Mouse (Mus musculus): Measurements from ENCODE around the gene Cdh13.

Gene Cdh13

DNA sequence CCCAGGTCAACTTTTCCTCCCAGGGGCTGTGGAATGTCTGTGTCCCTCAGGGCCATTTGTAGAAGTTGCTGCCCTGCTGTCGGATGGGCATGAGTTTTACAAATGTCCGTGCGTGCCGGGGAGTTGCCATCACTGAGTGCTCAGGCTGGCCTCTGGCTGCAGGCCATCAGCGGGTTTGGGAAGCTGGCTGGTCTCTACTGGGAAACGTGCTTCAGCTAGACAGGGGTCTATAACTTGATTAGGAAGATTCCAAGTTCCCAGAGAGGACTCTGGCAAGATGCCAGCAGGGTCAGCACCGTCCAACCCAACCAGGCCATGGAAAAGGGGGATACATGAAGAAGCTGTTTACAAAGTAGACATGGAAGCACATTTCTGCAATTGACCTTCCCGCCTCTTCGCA is 163.0 kb downstream of the Cdh13 start:
- no peak for DNase-seq (ENCODE audit: low read depth, low spot score)

DNA sequence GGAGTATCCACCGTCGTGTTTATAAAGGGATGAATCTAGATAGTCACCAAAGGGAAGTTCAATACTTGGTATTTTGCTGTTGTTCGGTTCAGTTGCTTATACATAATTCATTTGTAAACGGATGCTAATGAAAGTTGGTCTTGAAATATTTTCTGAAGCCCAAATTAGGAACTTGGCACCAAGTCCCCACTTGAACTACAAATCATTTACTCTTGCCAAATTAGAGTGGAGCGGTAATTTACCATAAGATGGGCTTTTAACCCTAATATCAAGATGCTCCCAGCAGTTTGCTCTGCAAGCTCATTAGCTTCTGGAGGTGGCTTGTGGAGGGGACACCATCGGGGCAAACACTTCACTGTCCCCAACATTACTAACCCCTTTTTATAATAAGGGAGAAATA is 164.5 kb downstream of the Cdh13 start:
- no peak for DNase-seq (ENCODE audit: low read depth, low spot score)

- DNase-seq (ENCODE audit: low read depth, low spot score): no peak
These were observed 169.0 kb downstream of the Cdh13 start for GRCm38 (mm10) chr8:118452445-118453103.

GRCm38 (mm10) chr8:118455245-118455644 is 171.7 kb downstream of the Cdh13 start:
- no peak for DNase-seq (ENCODE audit: low read depth, low spot score)

GRCm38 (mm10) chr8:118465330-118465948 is 181.9 kb downstream of the Cdh13 start:
- no peak for DNase-seq (ENCODE audit: low read depth, low spot score)

DNA sequence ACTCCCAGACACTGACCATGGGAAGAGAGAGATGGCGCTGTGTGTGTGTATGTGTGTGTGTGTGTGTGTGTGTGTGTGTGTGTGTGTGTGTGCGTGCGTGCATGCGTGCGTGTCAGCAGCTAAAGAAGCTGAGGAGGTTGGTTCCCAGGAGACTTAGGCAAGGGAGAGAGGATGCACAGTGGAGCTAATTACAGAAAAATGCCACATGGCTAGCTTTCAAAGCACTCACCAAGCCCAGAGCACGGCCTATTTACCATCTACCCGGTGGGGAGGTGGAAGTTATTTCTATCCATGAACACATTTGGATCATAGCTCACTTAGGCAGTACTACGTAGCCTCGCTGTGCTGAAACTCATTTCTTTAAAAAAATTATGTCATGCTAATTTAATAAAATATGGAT is 194.1 kb downstream of the Cdh13 start:
- no peak for DNase-seq (ENCODE audit: low read depth, low spot score)

- DNase-seq (ENCODE audit: low read depth, low spot score): peak; percentile 39
These were observed 205.2 kb downstream of the Cdh13 start for GRCm38 (mm10) chr8:118488735-118489134.

DNA sequence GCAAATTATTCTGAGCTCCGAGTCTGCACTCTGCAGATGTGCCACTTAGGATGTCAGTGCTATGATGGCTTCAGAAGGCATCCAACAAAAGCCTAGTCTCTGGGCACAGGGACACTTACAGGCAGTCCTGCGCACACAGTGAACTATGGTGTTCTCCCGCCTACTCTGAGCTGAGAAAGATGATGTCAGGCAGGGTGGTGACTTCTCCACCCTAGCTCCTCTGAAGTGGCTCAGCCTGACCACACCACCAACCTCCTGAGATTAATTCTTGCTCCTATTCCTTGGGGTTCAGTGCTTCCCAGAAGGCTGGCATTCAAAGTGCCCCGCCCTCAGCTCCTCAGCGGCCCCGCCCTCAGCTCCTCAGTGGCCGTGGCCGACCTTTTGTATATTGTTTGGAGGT is 219.0 kb downstream of the Cdh13 start:
- DNase-seq (ENCODE audit: low read depth, low spot score): no peak

DNA sequence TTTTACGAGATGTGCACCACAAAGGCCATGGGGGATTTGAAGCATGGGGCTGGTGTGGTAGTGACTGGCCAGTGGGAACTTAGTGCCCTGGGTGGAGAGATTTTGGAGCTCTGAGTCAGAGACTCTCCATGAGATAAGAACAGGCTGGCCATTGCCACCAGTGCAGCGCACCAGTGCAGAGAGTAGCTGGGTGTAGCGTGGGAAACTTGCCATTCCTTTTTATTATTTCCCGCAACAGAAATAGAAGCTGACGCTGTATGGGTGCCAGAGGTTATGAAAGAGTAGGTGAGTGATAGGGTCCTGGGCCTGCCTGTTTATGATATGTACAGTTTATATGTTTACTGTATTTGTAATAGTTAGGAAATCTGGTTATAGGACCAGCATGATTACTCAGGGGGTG is 225.9 kb downstream of the Cdh13 start:
- DNase-seq (ENCODE audit: low read depth, low spot score): no peak

GRCm38 (mm10) chr8:118513259-118513658 is 229.7 kb downstream of the Cdh13 start:
- DNase-seq (ENCODE audit: low read depth, low spot score): no peak

DNA sequence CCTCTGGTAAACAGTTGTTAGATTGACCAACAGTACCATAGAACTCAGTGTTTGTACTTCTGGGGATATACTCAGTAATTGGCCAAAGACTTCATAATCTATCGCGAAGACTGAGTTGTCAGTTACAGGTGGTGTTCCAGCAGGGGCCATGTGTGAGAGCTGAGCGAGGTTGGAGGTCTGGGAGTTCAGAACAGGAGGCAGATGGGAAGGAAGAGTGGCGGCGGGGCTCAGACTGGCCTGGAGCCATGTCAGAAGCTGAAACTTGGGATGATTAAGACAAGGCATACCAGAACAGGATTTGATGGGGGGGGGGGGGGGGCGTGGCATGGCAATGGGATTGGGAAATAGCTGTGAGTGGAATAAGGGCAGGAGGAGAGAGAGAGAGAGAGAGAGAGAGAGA is 232.1 kb downstream of the Cdh13 start:
- DNase-seq (ENCODE audit: low read depth, low spot score): no peak

GRCm38 (mm10) chr8:118517071-118517470 is 233.5 kb downstream of the Cdh13 start:
- no peak for DNase-seq (ENCODE audit: low read depth, low spot score)

DNA sequence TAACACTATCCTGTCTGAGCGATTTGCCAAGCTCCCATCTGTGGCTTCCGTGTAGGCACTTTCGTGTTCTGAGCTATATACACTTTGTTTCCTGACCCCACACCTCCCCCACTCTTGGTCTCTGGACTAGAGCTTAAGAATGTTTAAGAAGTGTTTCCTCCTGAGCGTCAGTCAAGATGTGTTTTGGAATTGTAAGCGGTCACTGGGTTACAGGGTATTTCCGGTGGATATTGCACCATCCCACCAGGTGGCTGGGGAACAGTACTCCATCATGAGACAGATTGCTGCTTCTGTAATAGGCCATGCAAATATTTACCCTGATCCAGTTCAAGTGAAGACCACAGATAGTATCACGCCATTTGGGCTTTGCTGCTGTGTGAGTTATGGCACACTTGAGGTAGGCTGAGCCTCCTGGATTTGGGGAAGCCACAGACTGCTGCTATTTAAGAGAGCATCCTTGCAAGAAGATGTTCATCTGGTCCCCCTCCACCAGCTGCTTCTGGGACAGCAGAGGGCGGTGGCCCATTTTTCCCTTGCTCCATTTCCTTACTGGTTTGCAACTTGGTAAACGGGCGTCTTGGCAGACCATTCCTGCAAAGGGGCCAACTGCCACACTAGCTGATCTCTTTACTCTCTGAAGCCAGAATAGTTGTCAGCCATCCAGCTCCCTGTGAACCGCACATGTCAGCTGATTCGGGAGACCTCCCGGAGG is 234.7 kb downstream of the Cdh13 start:
- no peak for DNase-seq (ENCODE audit: low read depth, low spot score)

- DNase-seq (ENCODE audit: low read depth, low spot score): no peak
These were observed 235.2 kb downstream of the Cdh13 start for GRCm38 (mm10) chr8:118518742-118519102.

GRCm38 (mm10) chr8:118523922-118524321 is 240.4 kb downstream of the Cdh13 start:
- no peak for DNase-seq (ENCODE audit: low read depth, low spot score)

- no peak for DNase-seq (ENCODE audit: low read depth, low spot score)
These were observed 255.5 kb downstream of the Cdh13 start for GRCm38 (mm10) chr8:118538816-118539558.

DNA sequence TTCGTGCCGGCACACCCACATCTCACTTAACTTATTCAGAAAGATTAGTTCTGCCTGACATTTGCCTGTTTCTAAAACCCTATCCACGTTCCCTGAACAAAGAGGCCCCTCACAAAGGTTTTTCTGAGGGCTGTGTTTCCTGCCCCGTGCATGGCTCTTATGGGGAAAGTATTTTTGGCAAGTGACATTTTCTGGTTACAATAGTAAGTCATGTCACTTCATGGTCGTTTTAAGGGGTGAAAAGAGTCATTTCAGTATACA is 256.0 kb downstream of the Cdh13 start:
- no peak for DNase-seq (ENCODE audit: low read depth, low spot score)

- DNase-seq (ENCODE audit: low read depth, low spot score): no peak
These were observed 256.4 kb downstream of the Cdh13 start for GRCm38 (mm10) chr8:118539941-118540340.

DNA sequence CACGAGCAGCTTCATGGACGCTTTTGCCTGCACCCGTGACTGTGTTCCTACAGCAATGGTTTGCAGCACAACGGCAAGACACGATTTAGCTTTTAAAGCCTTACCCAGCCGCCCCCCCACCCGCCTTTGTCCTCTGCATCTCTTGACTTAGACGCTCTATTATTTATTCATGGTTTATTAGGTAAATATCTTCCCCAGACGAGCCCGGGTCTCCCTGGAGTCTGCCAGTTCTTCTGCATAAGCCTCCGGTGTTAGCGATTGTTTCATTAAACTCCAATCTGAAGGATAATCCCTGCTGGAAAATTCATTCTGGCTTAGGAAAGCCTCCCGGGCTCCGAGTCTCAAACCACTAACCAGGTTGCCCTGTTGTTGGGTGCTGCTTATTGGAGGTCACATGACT is 268.9 kb downstream of the Cdh13 start:
- DNase-seq (ENCODE audit: low read depth, low spot score): peak; percentile 14

- DNase-seq (ENCODE audit: low read depth, low spot score): no peak
These were observed 269.3 kb downstream of the Cdh13 start for GRCm38 (mm10) chr8:118552842-118553241.

DNA sequence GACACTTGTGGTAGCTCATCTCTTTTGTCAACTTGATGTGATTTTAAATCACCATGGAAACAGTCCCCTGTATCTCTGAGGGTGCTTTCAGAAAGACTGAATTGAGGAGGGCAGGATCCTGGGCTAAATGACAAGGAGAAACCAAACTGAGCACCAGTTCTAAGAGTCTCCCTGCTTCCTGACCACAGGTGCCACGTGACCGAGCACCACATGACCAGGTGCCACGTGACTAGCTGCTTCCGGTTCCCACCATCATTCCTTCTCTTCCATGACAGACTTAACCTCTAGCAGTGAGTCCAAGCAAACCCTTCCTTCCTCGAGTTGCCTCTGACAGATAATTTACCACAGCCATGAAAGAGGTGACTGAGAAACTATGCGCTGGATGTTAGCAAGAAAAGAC is 280.5 kb downstream of the Cdh13 start:
- DNase-seq (ENCODE audit: low read depth, low spot score): no peak

GRCm38 (mm10) chr8:118565186-118565585 is 281.7 kb downstream of the Cdh13 start:
- DNase-seq (ENCODE audit: low read depth, low spot score): no peak

Measured in retina, postnatal 7 days (tissue).